Mouse (Mus musculus): ENCODE results near the gene Olfr417. TPM values are rescaled to one million over a fixed set of nuclear protein-coding genes. Genes with fewer than 3 reads are reported as not detected.

Gene Olfr417
- polyA plus RNA-seq (2017; shearing (Covaris generic)): not detected

GRCm38 (mm10) chr1:174364882-174365451, at the start of gene Olfr417:
Gene Olfr417 (plus strand): TSS chr1:174365122.

GRCm38 (mm10) chr1:174330218-174330617, 34.7 kb upstream of the Olfr417 start, which contains the start of gene Mptx1:
Gene Mptx1 (plus strand): TSS chr1:174330518.

GRCm38 (mm10) chr1:174390746-174391145, 25.8 kb downstream of the Olfr417 start, which contains the start of gene Olfr248:
Gene Olfr248 (plus strand): TSS chr1:174391046.

GRCm38 (mm10) chr1:174423764-174424163, 58.8 kb downstream of the Olfr417 start, which contains the start of gene Olfr414:
Gene Olfr414 (plus strand): TSS chr1:174424064.

Other genes starting within 250 kb of the Olfr417 start
- gene Olfr231, start 244.0 kb upstream of the Olfr417 start, polyA plus RNA-seq (2017; shearing (Covaris generic)): not detected
- not detected for gene Olfr424, start 233.6 kb upstream of the Olfr417 start, polyA plus RNA-seq (2017; shearing (Covaris generic))
- not detected for gene Olfr420, start 209.5 kb upstream of the Olfr417 start, polyA plus RNA-seq (2017; shearing (Covaris generic))
- 0.04 TPM for gene Spta1, start 192.3 kb upstream of the Olfr417 start, polyA plus RNA-seq (2017; shearing (Covaris generic))
- gene Olfr419, start 113.1 kb upstream of the Olfr417 start, polyA plus RNA-seq (2017; shearing (Covaris generic)): not detected
- gene Mptx1, start 34.6 kb upstream of the Olfr417 start, polyA plus RNA-seq (2017; shearing (Covaris generic)): not detected
- not detected for gene Olfr248, start 25.9 kb downstream of the Olfr417 start, polyA plus RNA-seq (2017; shearing (Covaris generic))
- not detected for gene Olfr414, start 58.9 kb downstream of the Olfr417 start, polyA plus RNA-seq (2017; shearing (Covaris generic))
- not detected for gene Olfr220, start 77.0 kb downstream of the Olfr417 start, polyA plus RNA-seq (2017; shearing (Covaris generic))
- not detected for gene Fmn2, start 136.7 kb downstream of the Olfr417 start, polyA plus RNA-seq (2017; shearing (Covaris generic))